22 mouse cellular contexts compared by ENCODE assay signal in genomic region chr14:117525133-117525532, GRCm38 (mm10).
DNase-seq lines count a peak whose midpoint lies in the region; ATAC-seq and TF ChIP-seq lines count a peak whose summit lies in the region.
"Had no signal": no experiment of that assay in that cellular context is flagged by ENCODE, and none has a peak within 500 bp of the region (broad histone marks: within the 10 kb centered on the region; RNA-seq: fewer than 3 reads in every experiment).

No protein-coding gene starts in this region.

- TF ChIP-seq CTCF in brain, embryonic 14.5 days (IDR thresholded peaks at IDR 0.05; ENCODE audit: borderline replicate concordance, extremely low read depth, insufficient read depth, insufficient read length) = no peak

- H3K9me3 ChIP-seq in forebrain, embryonic 14.5 days (replicated peaks; ENCODE audit: control insufficient read depth, low read length) = no peaks in the 10 kb centered on the region
- H3K9me3 ChIP-seq in forebrain, embryonic 10.5 days = no peaks in the 10 kb centered on the region
- H3K9me3 ChIP-seq in heart, embryonic 12.5 days (replicated peaks) = no peaks in the 10 kb centered on the region

- WGBS in forebrain, embryonic 14.5 days = 83% methylated on average over 6 of the region's 6 CpGs
- 91% methylated on average over 6 of the region's 6 CpGs for WGBS in forebrain, embryonic 10.5 days
- WGBS in heart, embryonic 12.5 days = 79% methylated on average over 6 of the region's 6 CpGs

- TF ChIP-seq POLR2A in brain, embryonic 14.5 days (IDR thresholded peaks at IDR 0.05; ENCODE audit: borderline replicate concordance, extremely low read depth, insufficient read depth, insufficient read length, poor library complexity, severe bottlenecking) = no peak

- H3K36me3 ChIP-seq in forebrain, embryonic 14.5 days (ENCODE audit: control insufficient read depth, insufficient read depth, low read length) = no peaks in the 10 kb centered on the region
- H3K36me3 ChIP-seq in forebrain, embryonic 10.5 days (replicated peaks) = no peaks in the 10 kb centered on the region
- H3K36me3 ChIP-seq in heart, embryonic 12.5 days = no peaks in the 10 kb centered on the region
- H3K36me3 ChIP-seq: G1E had no signal

- no peak overlapping the region for H3K4me3 ChIP-seq in forebrain, embryonic 14.5 days (ENCODE audit: low read depth, low read length)
- no peak overlapping the region for H3K4me3 ChIP-seq in forebrain, embryonic 10.5 days
- H3K4me3 ChIP-seq in heart, embryonic 12.5 days = no peak overlapping the region

- 0 out of 2 replicates have a peak, but pooled peaks have one; percentile 54 for ATAC-seq in forebrain, embryonic 14.5 days
- ATAC-seq in heart, embryonic 12.5 days (ENCODE audit: insufficient number of reproducible peaks, low FRiP score) = no peak
- no peak for ATAC-seq in erythroid progenitor cell, adult 5-6 weeks (replicated peaks; ENCODE audit: low FRiP score, poor library complexity, severe bottlenecking)
- ATAC-seq: activated CD4-positive, CD25-positive, alpha-beta regulatory T cell, adult 4 months; CD4-positive, CD25-positive, alpha-beta regulatory T cell, adult 4 months; Patski had no signal

- no peak overlapping the region for H3K27ac ChIP-seq in forebrain, embryonic 14.5 days (ENCODE audit: low read depth, low read length)
- H3K27ac ChIP-seq in forebrain, embryonic 10.5 days = no peak overlapping the region
- H3K27ac ChIP-seq in heart, embryonic 12.5 days (ENCODE audit: poor library complexity, severe bottlenecking) = no peak overlapping the region

- DNase-seq in forebrain, embryonic 14.5 days (ENCODE audit: low spot score) = peak; percentile 29
- no peak for DNase-seq in forebrain, embryonic 10.5 days (ENCODE audit: extremely low spot score, low spot score)
- peak; percentile 40 for DNase-seq in heart, adult 11 months
- DNase-seq in brain, embryonic 14.5 days (ENCODE audit: low read depth) = peak; percentile 56
- DNase-seq: adrenal gland, adult 2 months; adrenal gland, adult 8-10 months; adrenal gland, postnatal 10 days; adrenal gland, postnatal 14 days; adrenal gland, postnatal 25 days; adrenal gland, postnatal 36 days; B cell, adult 2 months; cerebellum, adult 11 months; cerebellum, adult 11-12 months; cerebellum, adult 18-20 months; cerebellum, adult 2 months had no signal

- no peaks in the 10 kb centered on the region for H3K27me3 ChIP-seq in forebrain, embryonic 14.5 days (replicated peaks; ENCODE audit: control insufficient read depth, insufficient read depth, low read length)
- H3K27me3 ChIP-seq in forebrain, embryonic 10.5 days (ENCODE audit: poor library complexity, severe bottlenecking) = no peaks in the 10 kb centered on the region
- H3K27me3 ChIP-seq in heart, embryonic 12.5 days (replicated peaks) = no peaks in the 10 kb centered on the region
- H3K27me3 ChIP-seq: CH12.LX, Patski had no signal

- no peak overlapping the region for H3K4me2 ChIP-seq in forebrain, embryonic 14.5 days (ENCODE audit: low read length)
- H3K4me2 ChIP-seq in heart, embryonic 12.5 days = no peak overlapping the region

- H3K9ac ChIP-seq in forebrain, embryonic 14.5 days (ENCODE audit: low read length) = no peak overlapping the region
- H3K9ac ChIP-seq in heart, embryonic 12.5 days = no peak overlapping the region

- H3K4me1 ChIP-seq in forebrain, embryonic 14.5 days (ENCODE audit: control insufficient read depth, insufficient read depth, low read length) = peaks cover 3% of the 10 kb centered on the region; the same call in 1 of the 2 replicates
- H3K4me1 ChIP-seq in forebrain, embryonic 10.5 days = no peaks in the 10 kb centered on the region
- no peaks in the 10 kb centered on the region for H3K4me1 ChIP-seq in heart, embryonic 12.5 days (replicated peaks)
